Mouse (Mus musculus): ENCODE measurements around the gene Idh3g. TPM values are rescaled to one million over a fixed set of nuclear protein-coding genes. Genes with fewer than 3 reads are reported as not detected.
"Not testable (repeated sequence)": the region's sequence is repeated elsewhere in the genome, so short reads cannot be mapped to it uniquely, and the experiment has no call there.

The Idh3g gene
- total RNA-seq, 2 experiments from 2014 or later = 582 to 586 TPM

DNA sequence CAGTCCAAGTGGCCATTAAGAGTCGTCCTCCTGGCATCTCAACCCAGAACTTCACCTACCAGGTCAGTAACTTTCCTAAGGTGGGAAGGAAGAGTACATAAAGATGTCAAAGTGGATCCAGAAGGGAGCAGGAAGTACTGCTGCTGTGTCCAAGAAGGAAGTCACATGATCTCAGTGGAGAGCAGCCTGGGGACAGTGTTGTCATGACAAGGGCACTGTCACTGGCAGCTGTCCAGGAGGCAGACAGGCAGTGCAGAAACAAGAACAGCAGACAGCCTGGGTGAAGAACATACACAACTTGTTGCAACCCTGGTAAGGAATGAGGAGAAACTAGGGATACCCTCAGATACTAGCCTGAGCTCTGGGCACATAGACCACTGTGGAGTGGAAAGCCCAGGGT is 21.4 kb downstream of the Idh3g start:
- intact Hi-C loops (cut with DNase I) = no loop called here
- DNase-seq = peak; percentile 67

- no peak for DNase-seq
- intact Hi-C loops (cut with DNase I) = no loop called here
Measured at GRCm38 (mm10) chrX:73758611-73759290, 27.9 kb downstream of the Idh3g start.

- intact Hi-C loops (cut with DNase I) = no loop called here
- no peak for DNase-seq
Measured at GRCm38 (mm10) chrX:73756334-73757140, 30.2 kb downstream of the Idh3g start, which contains the start of gene Plxnb3. TSS of gene Plxnb3 (plus strand) at chrX:73757090.

DNA sequence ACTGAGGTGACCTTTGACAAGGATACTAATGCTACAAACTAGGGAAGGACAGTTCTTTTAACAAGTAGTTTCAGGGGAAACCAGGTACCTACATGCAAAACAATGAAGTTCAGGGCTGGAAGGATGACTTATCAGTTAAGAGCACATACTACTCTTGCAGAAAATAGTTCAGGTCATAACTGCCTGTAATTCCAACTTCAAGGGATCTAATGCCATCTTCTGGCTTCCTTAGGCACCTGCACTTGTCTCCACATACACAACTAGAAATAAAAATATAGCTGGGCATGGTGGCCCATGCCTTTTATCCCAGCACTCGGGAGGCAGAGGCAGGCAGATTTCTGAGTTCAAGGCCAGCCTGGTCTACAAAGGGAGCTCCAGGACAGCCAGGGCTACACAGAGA is 37.7 kb downstream of the Idh3g start:
- no peak for DNase-seq
- intact Hi-C loops (cut with DNase I) = no loop called here

- no peak for DNase-seq
- intact Hi-C loops (cut with DNase I) = no loop called here
Measured at GRCm38 (mm10) chrX:73744774-73745481, 41.8 kb downstream of the Idh3g start.

DNA sequence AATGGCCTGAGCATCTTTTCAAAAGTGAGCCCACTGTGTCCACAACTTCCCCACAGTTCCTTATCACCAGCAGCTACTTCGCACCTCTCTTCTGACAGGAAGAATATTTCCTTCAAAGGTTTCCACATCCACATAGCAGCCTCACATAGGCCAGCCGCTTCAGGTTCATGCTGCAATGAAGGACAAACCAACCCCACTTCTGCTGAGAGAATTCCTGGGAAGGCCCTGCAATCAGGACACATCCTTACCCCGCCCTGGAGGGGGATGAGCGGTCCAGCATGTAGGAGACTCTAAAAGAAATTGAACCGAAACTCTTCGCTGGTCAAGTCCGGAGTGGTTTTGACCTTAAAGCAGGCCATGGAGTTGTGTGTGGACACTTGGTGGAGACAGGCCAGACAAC is 46.9 kb downstream of the Idh3g start:
- intact Hi-C loops (cut with DNase I); DNase-seq: not testable (repeated sequence)

- intact Hi-C loops (cut with DNase I) = no loop called here
- DNase-seq = no peak
Measured at GRCm38 (mm10) chrX:73739151-73739550, 47.5 kb downstream of the Idh3g start.

- intact Hi-C loops (cut with DNase I) = no loop called here
- DNase-seq = no peak
Measured at GRCm38 (mm10) chrX:73738155-73738554, 48.5 kb downstream of the Idh3g start.

DNA sequence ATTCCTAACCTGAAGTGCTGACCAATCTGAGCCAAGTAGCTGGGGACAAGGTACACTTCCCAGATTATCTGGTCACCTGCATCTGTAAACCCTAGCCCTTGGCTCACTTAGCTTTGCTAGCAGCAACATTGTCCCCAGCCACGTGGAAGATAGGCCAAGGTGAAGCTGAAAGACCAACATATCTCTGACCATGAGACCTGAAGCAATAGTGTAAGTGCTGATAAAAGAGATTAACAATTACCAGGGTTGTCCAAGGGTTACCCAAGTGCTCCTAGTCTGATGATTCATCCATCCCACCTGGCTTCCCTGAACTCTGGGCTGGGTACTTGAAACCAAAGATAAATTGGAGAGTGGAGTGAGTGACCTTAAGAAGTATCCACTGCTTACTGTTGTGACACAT is 55.8 kb downstream of the Idh3g start:
- DNase-seq = no peak
- intact Hi-C loops (cut with DNase I) = no loop called here

Other genes starting within 250 kb of the Idh3g start
- gene Dusp9, start 147.5 kb downstream of the Idh3g start, total RNA-seq (2021) = not detected
- gene Pnck, start 126.8 kb downstream of the Idh3g start, total RNA-seq (2021) = 1 to 10 TPM; 4.3 to 6.8 TPM
- 100 to 1,000 TPM; 109 to 112 TPM for gene Slc6a8, start 113.7 kb downstream of the Idh3g start, total RNA-seq (2021)
- gene Bcap31, start 70.7 kb downstream of the Idh3g start, total RNA-seq (2021) = 10 to 100 TPM; 75.8 to 89.6 TPM
- gene Abcd1, start 70.3 kb downstream of the Idh3g start, total RNA-seq (2021) = 10 to 100 TPM; 27.8 TPM
- gene Plxnb3, start 29.8 kb downstream of the Idh3g start, total RNA-seq (2021) = 1 to 10 TPM; 1.0 to 1.2 TPM
- 10 to 100 TPM; 23.9 to 29.3 TPM for gene Srpk3, start 12.5 kb downstream of the Idh3g start, total RNA-seq (2021)
- 10 to 100 TPM; 82.1 to 83.9 TPM for gene Ssr4, start 131 bp upstream of the Idh3g start, total RNA-seq (2021)
- 1 to 10 TPM; 2.0 to 2.1 TPM for gene Pdzd4, start 38.1 kb upstream of the Idh3g start, total RNA-seq (2021)
- gene Avpr2, start 105.2 kb upstream of the Idh3g start, total RNA-seq (2021) = not detected
- 1 to 10 TPM; 2.0 to 2.1 TPM for gene L1cam, start 109.2 kb upstream of the Idh3g start, total RNA-seq (2021)
- 1 to 10 TPM; 2.0 to 4.0 TPM for gene Arhgap4, start 135.0 kb upstream of the Idh3g start, total RNA-seq (2021)
- gene Naa10, start 135.0 kb upstream of the Idh3g start, total RNA-seq (2021) = 10 to 100 TPM; 54.3 to 59.5 TPM
- 10 to 100 TPM in 1 of 2 experiments, 1 to 10 TPM in 1; 8.2 to 10.1 TPM for gene Renbp, start 144.0 kb upstream of the Idh3g start, total RNA-seq (2021)
- 10 to 100 TPM; 46.5 to 49.8 TPM for gene Hcfc1, start 179.5 kb upstream of the Idh3g start, total RNA-seq (2021)
- gene Irak1, start 237.0 kb upstream of the Idh3g start, total RNA-seq (2021) = 10 to 100 TPM; 54.5 to 55.6 TPM